Mouse (Mus musculus): ENCODE results near the gene Spon2. TPM values are rescaled to one million over a fixed set of nuclear protein-coding genes. Genes with fewer than 3 reads are reported as not detected.

The Spon2 gene
- total and polyA plus RNA-seq, 3 experiments = 0.03 to 0.22 TPM; not detected in 1

DNA sequence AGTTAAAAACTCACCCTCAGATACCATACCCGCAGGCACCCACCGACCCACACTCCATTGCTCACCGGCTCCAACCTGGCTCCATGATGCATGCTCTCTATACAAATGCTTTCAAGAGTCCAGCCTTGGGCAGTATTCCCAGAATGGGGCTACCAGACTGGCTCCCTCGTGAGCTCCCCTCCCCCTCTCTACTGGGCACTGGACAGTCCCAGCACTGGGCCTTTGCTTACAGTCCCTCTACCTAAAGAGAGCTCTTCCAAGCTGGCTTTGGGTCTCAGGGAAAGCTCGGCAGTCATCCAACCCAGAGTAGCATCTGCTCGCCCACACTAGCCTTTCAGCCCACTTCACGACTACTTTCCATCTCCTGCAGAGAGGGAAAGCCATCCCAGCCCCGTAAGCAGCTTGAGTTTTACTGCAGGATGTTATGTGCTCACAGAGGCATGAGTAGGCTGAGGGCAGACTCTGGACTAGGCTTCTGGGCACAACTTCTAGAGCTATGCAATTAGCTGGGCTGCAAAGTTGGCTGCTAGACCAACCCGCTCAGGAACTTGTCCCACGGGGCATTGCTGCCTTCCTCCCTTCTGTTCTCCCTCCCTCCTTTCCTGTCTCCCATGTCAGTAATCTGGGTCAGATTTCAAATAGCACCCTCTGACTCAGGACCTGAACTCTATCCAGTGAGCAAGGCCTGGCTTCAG, 2.2 kb upstream of the Spon2 start:
- no peak overlapping the region for H3K4me3 ChIP-seq (ENCODE audit: low read depth, low read length)
- H3K36me3 ChIP-seq (replicated peaks) = peaks cover 3% of the 10 kb centered on the region
- ATAC-seq (ENCODE audit: extremely low read depth, insufficient number of reproducible peaks, low FRiP score, poor library complexity, severe bottlenecking) = no peak
- peaks cover 16% of the 10 kb centered on the region for H3K27me3 ChIP-seq (ENCODE audit: insufficient read depth, low read length)
- no peaks in the 10 kb centered on the region for H3K9me3 ChIP-seq (replicated peaks)
- peaks cover 92% of the 10 kb centered on the region for H3K4me1 ChIP-seq (ENCODE audit: insufficient read depth, low read depth, low read length)
- DNase-seq (ENCODE audit: low spot score) = no peak
- TF ChIP-seq POLR2AphosphoS5 (IDR thresholded peaks at IDR 0.05; ENCODE audit: insufficient replicate concordance, low read depth, low read length) (no peak), GATA1 (IDR thresholded peaks at IDR 0.05; ENCODE audit: borderline replicate concordance, low read length) (no peak), CTCF (IDR thresholded peaks at IDR 0.05; ENCODE audit: low read depth, low read length) (no peak), TAL1 (conservative IDR thresholded peaks at IDR 0.05; ENCODE audit: low read depth, low read length) (no peak), GATA2 (IDR thresholded peaks at IDR 0.05; ENCODE audit: borderline replicate concordance, low read depth, low read length) (no peak)

DNA sequence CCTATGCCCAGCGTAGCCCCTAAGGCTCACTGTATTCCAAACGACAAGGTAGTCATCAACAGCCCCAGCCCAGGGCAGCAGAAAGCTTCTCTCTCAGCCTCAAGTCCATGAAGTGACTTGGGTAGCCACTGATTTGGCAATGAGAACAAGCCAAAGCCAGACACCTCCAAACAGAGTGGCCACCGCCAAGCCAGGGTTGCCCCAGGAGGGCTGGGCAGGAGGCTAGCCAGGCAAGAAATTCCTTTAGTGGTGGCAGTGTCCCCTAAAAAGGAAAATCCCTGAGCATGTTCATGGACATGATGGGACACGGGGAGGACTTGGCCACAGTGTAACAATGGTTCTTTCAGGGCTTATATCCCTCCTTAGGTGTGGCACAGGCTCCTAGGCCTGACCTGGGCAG, 1.6 kb upstream of the Spon2 start:
- no peaks in the 10 kb centered on the region for H3K9me3 ChIP-seq (replicated peaks)
- TF ChIP-seq GATA2 (IDR thresholded peaks at IDR 0.05; ENCODE audit: borderline replicate concordance, low read depth, low read length) (no peak), GATA1 (IDR thresholded peaks at IDR 0.05; ENCODE audit: borderline replicate concordance, low read length) (no peak), POLR2AphosphoS5 (IDR thresholded peaks at IDR 0.05; ENCODE audit: insufficient replicate concordance, low read depth, low read length) (no peak), TAL1 (conservative IDR thresholded peaks at IDR 0.05; ENCODE audit: low read depth, low read length) (no peak), CTCF (IDR thresholded peaks at IDR 0.05; ENCODE audit: low read depth, low read length) (no peak)
- no peak overlapping the region for H3K4me3 ChIP-seq (ENCODE audit: low read depth, low read length)
- H3K4me1 ChIP-seq (ENCODE audit: insufficient read depth, low read depth, low read length) = peaks cover 90% of the 10 kb centered on the region
- ATAC-seq (ENCODE audit: extremely low read depth, insufficient number of reproducible peaks, low FRiP score, poor library complexity, severe bottlenecking) = no peak
- no peak for DNase-seq (ENCODE audit: low spot score)
- peaks cover 3% of the 10 kb centered on the region for H3K36me3 ChIP-seq (replicated peaks)
- H3K27me3 ChIP-seq (ENCODE audit: insufficient read depth, low read length) = peaks cover 21% of the 10 kb centered on the region

DNA sequence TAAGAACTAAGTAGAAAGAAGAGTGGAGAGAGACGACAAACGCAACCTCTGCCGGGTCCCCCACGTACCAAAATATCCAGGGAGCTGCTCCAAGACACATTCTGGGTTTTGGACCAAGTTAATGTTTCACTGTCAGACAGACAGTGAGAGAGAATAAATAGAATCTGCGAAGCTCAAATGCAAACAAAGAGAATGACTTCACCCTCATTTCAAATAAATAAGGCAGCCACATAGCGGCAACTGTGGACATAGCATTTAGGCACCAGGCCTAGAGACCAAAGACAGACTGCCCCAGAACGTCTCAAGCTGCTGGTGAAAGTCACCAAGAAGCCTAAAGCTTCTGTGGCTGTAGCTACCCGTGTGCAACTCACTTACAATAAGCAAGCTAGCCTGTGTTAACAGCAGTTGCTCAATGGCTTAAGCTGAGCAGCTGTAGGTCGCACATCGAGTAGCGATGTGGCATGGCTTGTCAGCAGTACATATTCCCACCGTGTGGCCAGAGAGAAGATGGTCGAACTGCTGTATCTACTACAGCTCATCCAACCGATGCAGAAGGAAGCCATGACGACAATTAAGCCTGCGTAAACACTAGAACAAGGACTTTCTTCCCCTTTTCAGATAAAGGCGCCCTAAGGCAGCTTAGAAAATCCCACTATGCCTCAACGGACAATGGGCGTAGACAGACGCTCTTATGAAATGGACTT, 643 bp upstream of the Spon2 start:
- H3K27me3 ChIP-seq (ENCODE audit: insufficient read depth, low read length) = peaks cover 30% of the 10 kb centered on the region
- peaks cover 86% of the 10 kb centered on the region for H3K4me1 ChIP-seq (ENCODE audit: insufficient read depth, low read depth, low read length)
- H3K36me3 ChIP-seq (replicated peaks) = peaks cover 11% of the 10 kb centered on the region
- no peak for ATAC-seq (ENCODE audit: extremely low read depth, insufficient number of reproducible peaks, low FRiP score, poor library complexity, severe bottlenecking)
- H3K9me3 ChIP-seq (replicated peaks) = no peaks in the 10 kb centered on the region
- no peak overlapping the region for H3K4me3 ChIP-seq (ENCODE audit: low read depth, low read length)
- no peak for TF ChIP-seq POLR2AphosphoS5 (IDR thresholded peaks at IDR 0.05; ENCODE audit: insufficient replicate concordance, low read depth, low read length)
- no peak for TF ChIP-seq TAL1 (conservative IDR thresholded peaks at IDR 0.05; ENCODE audit: low read depth, low read length)
- no peak for TF ChIP-seq CTCF (IDR thresholded peaks at IDR 0.05; ENCODE audit: low read depth, low read length)
- no peak for TF ChIP-seq GATA2 (IDR thresholded peaks at IDR 0.05; ENCODE audit: borderline replicate concordance, low read depth, low read length)
- TF ChIP-seq GATA1 (IDR thresholded peaks at IDR 0.05; ENCODE audit: borderline replicate concordance, low read length) = no peak
- DNase-seq (ENCODE audit: low spot score) = no peak

DNA sequence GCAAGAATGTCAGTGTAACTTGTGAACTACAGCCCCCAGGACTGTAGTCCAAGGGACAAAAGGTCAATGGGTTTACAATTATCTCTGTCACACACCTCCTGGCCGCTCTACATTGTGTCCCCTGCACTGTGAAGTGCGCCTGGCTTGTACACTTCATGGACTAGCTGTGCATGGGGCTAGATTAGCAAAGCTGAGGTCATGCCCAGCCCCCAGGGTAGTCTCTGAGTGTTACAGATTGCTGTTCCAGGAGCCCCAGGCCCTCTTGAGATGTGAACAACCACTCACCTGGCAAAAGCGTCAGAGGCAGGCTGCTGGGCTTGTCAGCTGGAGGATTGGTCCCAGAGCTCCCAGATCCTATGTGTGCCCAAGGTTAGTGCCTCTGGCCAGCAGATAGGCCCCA, 592 bp downstream of the Spon2 start:
- ATAC-seq (ENCODE audit: extremely low read depth, insufficient number of reproducible peaks, low FRiP score, poor library complexity, severe bottlenecking) (no peak), DNase-seq (ENCODE audit: low spot score) (no peak)
- H3K27me3 ChIP-seq (ENCODE audit: insufficient read depth, low read length) = peaks cover 33% of the 10 kb centered on the region
- TF ChIP-seq CTCF (IDR thresholded peaks at IDR 0.05; ENCODE audit: low read depth, low read length) (no peak), GATA2 (IDR thresholded peaks at IDR 0.05; ENCODE audit: borderline replicate concordance, low read depth, low read length) (no peak), TAL1 (conservative IDR thresholded peaks at IDR 0.05; ENCODE audit: low read depth, low read length) (no peak), GATA1 (IDR thresholded peaks at IDR 0.05; ENCODE audit: borderline replicate concordance, low read length) (no peak), POLR2AphosphoS5 (IDR thresholded peaks at IDR 0.05; ENCODE audit: insufficient replicate concordance, low read depth, low read length) (no peak)
- H3K36me3 ChIP-seq (replicated peaks) = peaks cover 12% of the 10 kb centered on the region
- peaks cover 75% of the 10 kb centered on the region for H3K4me1 ChIP-seq (ENCODE audit: insufficient read depth, low read depth, low read length)
- peak overlapping the region; percentile 59; the same call in 1 of the 2 replicates for H3K4me3 ChIP-seq (ENCODE audit: low read depth, low read length)
- H3K9me3 ChIP-seq (replicated peaks) = no peaks in the 10 kb centered on the region

DNA sequence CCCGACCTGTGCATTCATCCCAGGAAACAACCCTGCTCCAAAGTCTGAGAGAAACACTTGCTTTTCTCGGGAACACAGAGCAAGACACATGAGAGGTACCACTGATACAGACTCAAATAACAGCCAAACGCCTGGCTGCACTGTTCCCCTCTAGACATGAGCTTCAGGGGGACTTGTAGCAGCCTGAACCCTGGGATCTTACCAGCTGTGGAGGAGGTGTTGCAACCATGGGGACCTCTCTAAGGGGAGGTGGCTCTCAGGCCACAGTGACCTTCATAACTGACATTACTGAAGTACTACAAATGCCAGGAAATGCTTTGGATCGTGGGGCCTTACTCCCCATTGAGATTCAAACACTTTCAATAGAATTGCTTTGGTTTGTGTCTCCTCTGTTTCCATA, 3.5 kb downstream of the Spon2 start:
- Histone ChIP-seq H3K27me3 (ENCODE audit: insufficient read depth, low read length) (peaks cover 26% of the 10 kb centered on the region), H3K4me3 (ENCODE audit: low read depth, low read length) (no peak overlapping the region), H3K9me3 (replicated peaks) (no peaks in the 10 kb centered on the region), H3K4me1 (ENCODE audit: insufficient read depth, low read depth, low read length) (peaks cover 56% of the 10 kb centered on the region), H3K36me3 (replicated peaks) (peaks cover 12% of the 10 kb centered on the region)
- no peak for ATAC-seq (ENCODE audit: extremely low read depth, insufficient number of reproducible peaks, low FRiP score, poor library complexity, severe bottlenecking)
- no peak for TF ChIP-seq TAL1 (conservative IDR thresholded peaks at IDR 0.05; ENCODE audit: low read depth, low read length)
- TF ChIP-seq POLR2AphosphoS5 (IDR thresholded peaks at IDR 0.05; ENCODE audit: insufficient replicate concordance, low read depth, low read length) = no peak
- no peak for TF ChIP-seq GATA2 (IDR thresholded peaks at IDR 0.05; ENCODE audit: borderline replicate concordance, low read depth, low read length)
- no peak for TF ChIP-seq CTCF (IDR thresholded peaks at IDR 0.05; ENCODE audit: low read depth, low read length)
- DNase-seq (ENCODE audit: low spot score) = no peak

DNA sequence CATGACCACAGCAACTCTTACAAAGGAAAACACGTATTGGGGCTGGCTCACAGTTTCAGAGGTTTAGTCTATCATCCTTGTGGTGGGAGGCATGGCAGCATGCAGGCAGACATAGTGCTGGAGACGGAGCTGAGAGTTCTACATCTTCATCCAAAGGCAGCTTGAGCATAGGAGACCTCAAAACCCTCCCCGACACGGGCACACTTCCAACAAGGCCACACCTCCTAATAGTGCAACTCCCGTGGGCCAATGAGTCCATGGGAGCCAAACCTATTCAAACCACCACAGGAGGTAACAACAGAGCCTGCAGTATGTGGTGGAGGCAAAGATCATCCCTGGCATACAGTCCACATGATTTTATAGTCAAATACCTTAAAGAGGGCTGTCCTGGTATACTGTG, 7.0 kb downstream of the Spon2 start:
- no peaks in the 10 kb centered on the region for H3K9me3 ChIP-seq (replicated peaks)
- TF ChIP-seq CTCF (IDR thresholded peaks at IDR 0.05; ENCODE audit: low read depth, low read length) = no peak
- no peak for TF ChIP-seq POLR2AphosphoS5 (IDR thresholded peaks at IDR 0.05; ENCODE audit: insufficient replicate concordance, low read depth, low read length)
- TF ChIP-seq GATA2 (IDR thresholded peaks at IDR 0.05; ENCODE audit: borderline replicate concordance, low read depth, low read length) = no peak
- TF ChIP-seq GATA1 (IDR thresholded peaks at IDR 0.05; ENCODE audit: borderline replicate concordance, low read length) = no peak
- TF ChIP-seq TAL1 (conservative IDR thresholded peaks at IDR 0.05; ENCODE audit: low read depth, low read length) = no peak
- peaks cover 12% of the 10 kb centered on the region for H3K36me3 ChIP-seq (replicated peaks)
- H3K4me3 ChIP-seq (ENCODE audit: low read depth, low read length) = no peak overlapping the region
- H3K4me1 ChIP-seq (ENCODE audit: insufficient read depth, low read depth, low read length) = peaks cover 46% of the 10 kb centered on the region
- no peak for ATAC-seq (ENCODE audit: extremely low read depth, insufficient number of reproducible peaks, low FRiP score, poor library complexity, severe bottlenecking)
- H3K27me3 ChIP-seq (ENCODE audit: insufficient read depth, low read length) = peaks cover 25% of the 10 kb centered on the region
- no peak for DNase-seq (ENCODE audit: low spot score)

All from G1E (cell line).